Mouse (Mus musculus) bone marrow, adult 2 months (tissue): Measurements from ENCODE around the gene Cd163.

Experiments used
- CTCF ChIP-seq: fragments of 200-500 bp; IDR thresholded peaks from 2 replicates; pipeline ENCODE4 v1.5.1; 2011; ENCODE audit warnings: low read length, control low read depth; ENCODE audit not compliant: control insufficient read depth, insufficient read depth
- POLR2A ChIP-seq: fragments of 200-500 bp; IDR thresholded peaks from 2 replicates; pipeline ENCODE4 v1.6.1; 2011; ENCODE audit warnings: low read depth, mild to moderate bottlenecking, control low read depth, low read length, borderline replicate concordance; ENCODE audit not compliant: control insufficient read depth

GRCm38 (mm10) chr6:124278291-124278690, 26.2 kb upstream of the Cd163 start:
- TF ChIP-seq CTCF, result no peak
- no peak for TF ChIP-seq POLR2A
